Mouse (Mus musculus) kidney, postnatal 0 days (tissue): ENCODE measurements around the gene 1810037I17Rik. TPM values are rescaled to one million over a fixed set of nuclear protein-coding genes. Genes with fewer than 3 reads are reported as not detected.
"Not testable (repeated sequence)": the region's sequence is repeated elsewhere in the genome, so short reads cannot be mapped to it uniquely, and the experiment has no call there.

Experiments used
- ATAC-seq: fragments of 200-750 bp; cut with Nextera tagmentation; replicated peaks from 2 replicates; pipeline ENCODE4 v1.8.0; 2017; ENCODE audit warnings: low read depth, moderate number of reproducible peaks, moderate TSS enrichment, moderate library complexity; ENCODE audit not compliant: low FRiP score
- DNase-seq: peaks from one replicate; pipeline ENCODE4 v3.0.0-alpha.2; 2016; ENCODE audit warnings: low spot score
- H3K27ac ChIP-seq: fragments of 300-500 bp; sonication (generic); 2 replicates; pipeline ENCODE4 v1.5.1; 2014; ENCODE audit warnings: mild to moderate bottlenecking
- H3K27me3 ChIP-seq: fragments of 300-500 bp; sonication (generic); 2 replicates; pipeline ENCODE4 v1.6.1; 2014; ENCODE audit warnings: low read length, mixed read lengths; ENCODE audit not compliant: insufficient read depth
- H3K36me3 ChIP-seq: fragments of 300-500 bp; sonication (generic); 2 replicates; pipeline ENCODE4 v1.6.1; 2014; ENCODE audit warnings: low read length, mixed read lengths; ENCODE audit not compliant: insufficient read depth
- H3K4me1 ChIP-seq: fragments of 300-500 bp; sonication (generic); replicated peaks from 2 replicates; pipeline ENCODE4 v1.6.1; 2014; ENCODE audit warnings: antibody characterized with exemption, low read length, mixed read lengths; ENCODE audit not compliant: insufficient read depth
- H3K4me2 ChIP-seq: fragments of 300-500 bp; sonication (generic); 2 replicates; pipeline ENCODE4 v1.6.1; 2014; ENCODE audit warnings: mild to moderate bottlenecking, low read length, moderate library complexity, mixed read lengths
- H3K4me3 ChIP-seq: fragments of 300-500 bp; sonication (generic); replicated peaks from 2 replicates; pipeline ENCODE4 v1.5.1; 2014; ENCODE audit warnings: low read depth, low read length
- H3K9ac ChIP-seq: fragments of 300-500 bp; sonication (generic); 2 replicates; pipeline ENCODE4 v1.6.1; 2014; ENCODE audit warnings: low read depth, low read length
- H3K9me3 ChIP-seq: fragments of 300-500 bp; sonication (generic); replicated peaks from 2 replicates; pipeline ENCODE4 v1.6.1; 2016; ENCODE audit warnings: low read length, inconsistent platforms, mixed read lengths
- CTCF ChIP-seq: IDR thresholded peaks from 2 replicates; pipeline ENCODE4 v1.5.1; 2016; ENCODE audit warnings: antibody characterized with exemption, low read depth, mild to moderate bottlenecking, moderate library complexity
- WGBS: fragments of 180-500 bp; shearing (Covaris S2); extraction: QIAGEN DNeasy Blood & Tissue Kit; methylation state at CpG from one replicate; pipeline ENCODE4 v1.1.7; 2014; 5-methylcytosine and 5-hydroxymethylcytosine counted together
- polyA plus RNA-seq: library from polyadenylated mRNA; unstranded; fragments of >200 nt; fragmentation: Nextera tagmentation; extraction: Ambion mirVana; gene quantifications from 2 replicates; pipeline ENCODE4 v1.2.1, GENCODE M21; 2015

The 1810037I17Rik gene
- polyA plus RNA-seq, 1 experiment from 2014 or later: 140 TPM

DNA sequence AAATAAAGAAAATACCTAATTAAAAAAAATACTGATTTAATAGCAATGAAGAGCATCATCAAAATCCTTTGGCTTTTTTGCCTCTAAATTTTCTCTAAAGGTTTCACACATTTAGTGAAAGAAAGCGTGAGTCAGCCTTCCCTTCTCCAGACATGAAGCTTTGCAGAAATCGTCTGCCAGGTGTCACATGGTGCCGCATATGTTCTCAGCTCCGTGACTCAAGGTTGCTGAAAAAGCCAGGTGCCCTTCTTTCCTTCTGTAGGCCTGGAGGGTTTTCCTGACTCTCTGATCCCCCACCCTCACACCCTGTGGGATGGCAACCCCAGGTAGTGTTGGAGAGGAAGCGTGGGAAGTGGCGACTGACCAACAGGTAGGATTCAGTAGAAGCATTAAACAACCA lies 5.7 kb downstream of the 1810037I17Rik start:
- Histone ChIP-seq H3K4me1 (no peaks in the 10 kb centered on the region), H3K27me3 (no peaks in the 10 kb centered on the region), H3K9me3 (no peaks in the 10 kb centered on the region), H3K36me3 (peaks cover 9% of the 10 kb centered on the region; the same call in 1 of the 2 replicates), H3K27ac (no peak overlapping the region), H3K9ac (no peak overlapping the region), H3K4me2 (no peak overlapping the region), H3K4me3 (no peak overlapping the region)
- 0 out of 2 replicates have a peak, but pooled peaks have one; percentile 40 for ATAC-seq
- TF ChIP-seq CTCF: no peak
- 92% methylated on average over 6 of the region's 6 CpGs for WGBS
- no peak for DNase-seq

DNA sequence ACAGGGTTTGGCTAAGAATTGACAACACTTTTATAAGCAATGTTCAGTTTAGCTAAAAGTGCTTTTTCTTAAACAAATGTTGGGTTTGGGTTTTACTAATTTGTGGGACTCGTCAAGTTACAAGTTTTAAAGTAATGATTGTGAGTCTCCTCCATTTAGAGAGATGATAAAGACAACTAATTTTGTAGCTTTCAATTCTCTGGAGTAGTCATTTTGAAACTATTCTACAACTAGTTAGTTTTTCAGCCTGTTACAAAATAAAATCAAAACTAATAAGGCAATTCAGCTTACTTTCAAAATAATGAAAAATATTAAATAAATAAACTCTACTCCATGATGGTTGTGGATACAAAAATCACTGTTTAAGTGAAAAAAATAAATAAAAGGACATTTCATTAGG lies 8.5 kb downstream of the 1810037I17Rik start:
- H3K4me3 ChIP-seq: no peak overlapping the region
- no peak overlapping the region for H3K27ac ChIP-seq
- no peaks in the 10 kb centered on the region for H3K9me3 ChIP-seq
- no peaks in the 10 kb centered on the region for H3K27me3 ChIP-seq
- peaks cover 11% of the 10 kb centered on the region; the same call in 1 of the 2 replicates for H3K36me3 ChIP-seq
- H3K4me2 ChIP-seq: no peak overlapping the region
- 100% methylated on average over 1 of the region's 1 CpGs for WGBS
- ATAC-seq: no peak
- no peak overlapping the region for H3K9ac ChIP-seq
- no peak for DNase-seq
- no peaks in the 10 kb centered on the region for H3K4me1 ChIP-seq
- TF ChIP-seq CTCF: no peak

DNA sequence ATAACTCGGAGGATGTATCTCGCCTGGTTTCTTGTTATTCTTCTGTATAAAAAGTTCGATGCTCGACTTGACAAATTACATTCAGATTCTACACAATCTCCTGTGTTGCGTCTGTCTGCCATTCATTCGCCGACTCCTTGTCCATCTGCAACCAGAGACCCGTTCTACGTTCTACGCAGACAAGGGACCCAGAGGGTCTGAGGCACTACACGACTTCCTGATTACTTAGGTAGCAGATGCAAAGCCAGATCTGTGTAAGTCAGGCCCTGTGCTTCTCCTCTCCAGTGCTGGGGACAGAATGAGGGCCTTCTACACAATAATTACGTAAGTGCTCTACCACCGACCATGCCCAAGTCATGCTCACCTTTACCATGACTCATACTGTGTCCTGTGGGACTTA lies 13.2 kb downstream of the 1810037I17Rik start:
- H3K4me3 ChIP-seq, H3K36me3 ChIP-seq, H3K4me2 ChIP-seq, H3K27me3 ChIP-seq, H3K4me1 ChIP-seq, DNase-seq, H3K9ac ChIP-seq, H3K27ac ChIP-seq, ATAC-seq, H3K9me3 ChIP-seq: not testable (repeated sequence)
- 85% methylated on average over 13 of the region's 13 CpGs for WGBS

DNA sequence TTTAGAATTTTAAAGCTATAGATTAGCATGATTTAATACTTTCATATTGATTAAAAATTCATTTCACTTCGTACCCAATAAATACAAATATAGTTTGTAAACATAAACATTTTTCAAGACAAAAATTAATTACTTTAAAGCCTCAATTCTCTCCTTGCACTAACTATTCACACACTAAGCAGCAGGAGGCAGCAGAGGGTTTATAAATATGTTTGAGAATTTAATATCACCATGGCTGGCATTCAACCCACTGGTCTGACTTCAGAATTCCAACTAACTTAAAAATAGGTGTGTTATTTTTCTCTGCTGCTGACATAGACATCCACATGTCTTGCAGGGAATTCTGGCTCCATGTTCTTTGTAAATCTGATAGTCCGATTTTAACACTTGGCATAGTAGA lies 15.2 kb downstream of the 1810037I17Rik start:
- DNase-seq (peak; percentile 75), ATAC-seq (no peak)
- no peak overlapping the region for H3K4me2 ChIP-seq
- 77% methylated on average over 2 of the region's 2 CpGs for WGBS
- no peak overlapping the region for H3K4me3 ChIP-seq
- H3K9me3 ChIP-seq: no peaks in the 10 kb centered on the region
- peaks cover 5% of the 10 kb centered on the region; the same call in 1 of the 2 replicates for H3K36me3 ChIP-seq
- TF ChIP-seq CTCF: peak; percentile 69
- no peaks in the 10 kb centered on the region for H3K4me1 ChIP-seq
- H3K27me3 ChIP-seq: no peaks in the 10 kb centered on the region
- no peak overlapping the region for H3K9ac ChIP-seq
- H3K27ac ChIP-seq: no peak overlapping the region

DNA sequence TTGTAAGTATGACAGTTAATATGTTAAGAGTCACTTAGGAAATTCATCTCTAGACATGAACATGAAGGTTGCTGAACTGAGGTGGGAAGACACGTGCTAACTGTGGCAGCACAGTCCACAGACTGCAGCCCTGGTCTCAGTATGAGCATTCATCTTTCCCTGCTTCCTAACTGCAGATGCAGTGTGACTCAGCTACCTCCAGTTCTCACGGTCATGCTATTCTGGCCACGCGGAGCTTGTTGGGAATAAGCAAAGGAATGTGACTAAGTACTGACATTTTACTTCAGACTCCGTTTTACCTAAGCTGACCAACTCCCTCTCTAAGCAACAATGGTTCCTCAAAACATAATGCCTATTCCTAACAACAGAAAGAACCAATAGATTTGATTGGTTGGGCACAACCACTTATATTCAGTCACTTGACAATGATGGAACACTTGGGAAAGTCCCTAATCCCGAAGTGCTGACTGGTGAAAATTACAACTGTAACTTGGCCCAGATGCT lies 19.4 kb downstream of the 1810037I17Rik start:
- no peak overlapping the region for H3K9ac ChIP-seq
- no peaks in the 10 kb centered on the region for H3K27me3 ChIP-seq
- H3K36me3 ChIP-seq: no peaks in the 10 kb centered on the region
- no peaks in the 10 kb centered on the region for H3K4me1 ChIP-seq
- no peak for TF ChIP-seq CTCF
- WGBS: 67% methylated on average over 6 of the region's 6 CpGs
- no peak overlapping the region for H3K27ac ChIP-seq
- DNase-seq (no peak), ATAC-seq (no peak)
- no peaks in the 10 kb centered on the region for H3K9me3 ChIP-seq
- H3K4me2 ChIP-seq: no peak overlapping the region
- no peak overlapping the region for H3K4me3 ChIP-seq

DNA sequence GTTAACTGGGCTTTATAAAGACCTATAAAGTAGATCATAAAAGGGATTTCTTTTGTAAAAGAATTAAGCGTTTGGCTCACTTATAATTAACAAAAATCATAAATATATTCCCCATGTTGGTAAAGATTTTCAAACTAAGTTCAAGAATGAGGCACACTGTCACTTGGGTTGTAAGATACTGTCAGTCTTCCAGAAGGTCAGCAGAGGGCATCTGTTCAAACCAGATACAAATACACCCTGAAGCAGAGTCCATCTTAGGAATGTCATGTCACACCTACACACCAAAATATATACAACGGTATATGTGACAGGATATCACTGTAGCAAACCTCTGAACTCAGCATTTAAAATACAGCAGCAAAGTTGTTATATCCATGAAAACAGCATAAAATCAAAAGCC lies 26.1 kb downstream of the 1810037I17Rik start:
- Histone ChIP-seq H3K27me3 (no peaks in the 10 kb centered on the region), H3K4me2 (no peak overlapping the region), H3K4me3 (no peak overlapping the region), H3K9me3 (no peaks in the 10 kb centered on the region), H3K4me1 (no peaks in the 10 kb centered on the region), H3K36me3 (peaks cover 10% of the 10 kb centered on the region), H3K9ac (no peak overlapping the region), H3K27ac (no peak overlapping the region)
- 91% methylated on average over 2 of the region's 2 CpGs for WGBS
- DNase-seq (no peak), ATAC-seq (no peak)
- TF ChIP-seq CTCF: no peak

DNA sequence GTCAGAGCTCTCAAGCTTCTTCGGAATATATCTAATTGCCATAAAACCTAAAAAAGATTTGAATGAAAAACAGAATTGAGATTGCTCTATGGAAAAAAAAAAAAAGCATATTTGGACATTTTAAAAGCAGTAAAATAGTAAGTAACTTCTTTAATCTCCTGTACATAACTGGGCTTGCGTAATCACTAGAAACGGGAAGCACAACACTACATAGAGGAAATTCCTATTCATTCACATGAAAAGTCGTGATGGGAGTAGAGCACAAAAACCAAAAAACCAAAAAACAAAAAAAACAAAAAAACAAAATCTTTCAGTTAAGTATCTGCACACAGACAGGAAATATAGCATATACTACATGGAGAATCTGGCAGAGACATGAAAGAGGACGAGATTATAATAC lies 40.3 kb downstream of the 1810037I17Rik start:
- no peak for TF ChIP-seq CTCF
- no peak for ATAC-seq
- 83% methylated on average over 5 of the region's 5 CpGs for WGBS
- Histone ChIP-seq H3K27me3 (no peaks in the 10 kb centered on the region), H3K4me2 (no peak overlapping the region), H3K36me3 (peaks cover 13% of the 10 kb centered on the region), H3K4me1 (no peaks in the 10 kb centered on the region), H3K9ac (no peak overlapping the region), H3K9me3 (no peaks in the 10 kb centered on the region), H3K27ac (no peak overlapping the region), H3K4me3 (no peak overlapping the region)
- DNase-seq: no peak
